Mouse (Mus musculus): ENCODE results near the gene Eid1.

DNA sequence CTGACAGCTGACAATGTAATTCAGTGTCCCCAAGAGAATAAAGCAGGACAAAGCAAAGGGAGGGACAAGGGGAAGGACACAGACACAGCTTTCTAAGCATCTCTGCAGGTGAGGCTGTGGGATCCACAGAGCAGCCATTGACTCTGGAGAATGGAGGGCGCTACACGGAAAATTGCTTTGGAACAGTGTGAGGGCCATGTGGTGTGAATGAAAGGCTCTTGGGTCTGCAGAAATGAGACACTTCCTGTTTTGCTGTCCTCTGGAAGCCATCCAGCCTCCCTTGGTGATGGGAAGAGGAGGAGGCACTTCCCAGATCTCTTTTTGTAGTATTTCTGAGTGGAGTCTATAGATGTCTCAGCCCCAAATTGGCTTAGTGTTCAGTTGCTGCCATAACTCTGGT, 23.3 kb downstream of the Eid1 start:
- TF ChIP-seq CTCF (IDR thresholded peaks at IDR 0.05; ENCODE audit: borderline replicate concordance, insufficient read depth, low read depth, low read length) (no peak), POLR2A (IDR thresholded peaks at IDR 0.05; ENCODE audit: borderline replicate concordance, insufficient read depth, low read length) (no peak)
